In the genomic region with DNA sequence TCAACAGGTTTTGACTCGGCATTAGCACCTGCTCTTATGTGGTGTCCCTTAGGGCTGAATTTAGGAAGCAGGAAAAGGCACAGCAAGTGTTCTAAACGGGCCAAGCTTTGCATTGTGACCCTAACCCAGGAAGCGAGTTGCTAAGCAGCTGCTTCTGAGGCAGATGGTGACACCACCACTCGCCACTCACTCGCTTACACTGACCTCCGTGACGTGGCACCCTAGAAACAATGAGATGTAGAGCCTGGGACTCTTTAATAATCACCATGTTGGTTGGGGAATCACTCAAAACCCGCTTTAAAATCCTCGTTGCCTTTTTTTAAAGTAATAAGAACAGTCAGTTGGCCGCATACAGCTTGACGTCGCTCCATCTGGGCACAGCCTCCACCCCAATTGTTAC, we compare ENCODE assay signal across 18 mouse cellular contexts.
"Had no signal": no experiment of that assay in that cellular context is flagged by ENCODE, and none has a peak within 500 bp of the region (broad histone marks: within the 10 kb centered on the region; RNA-seq: fewer than 3 reads in every experiment).

No protein-coding gene starts in this region.

- DNase-seq: lung, adult 18-20 months; lung, embryonic 14.5 days; lung, postnatal 10 days; lung, postnatal 4 days; retina, postnatal 1 day; right cerebral cortex, adult 18-20 months; right cerebral cortex, postnatal 25 days; right cerebral cortex, postnatal 4 days; spleen, adult 18-20 months; thymus, adult 18-20 months; thymus, postnatal 14 days; thymus, postnatal 36 days had no signal

- H3K4me1 ChIP-seq: midbrain, embryonic 10.5 days; midbrain, embryonic 13.5 days; midbrain, embryonic 15.5 days; neural tube, embryonic 13.5 days; neural tube, embryonic 15.5 days had no signal

- H3K27me3 ChIP-seq: midbrain, embryonic 13.5 days; midbrain, embryonic 15.5 days; neural tube, embryonic 13.5 days; neural tube, embryonic 15.5 days had no signal

- ATAC-seq: midbrain, embryonic 13.5 days; midbrain, embryonic 15.5 days had no signal

- H3K4me2 ChIP-seq: lung, embryonic 14.5 days; midbrain, embryonic 13.5 days; midbrain, embryonic 15.5 days; neural tube, embryonic 13.5 days; neural tube, embryonic 15.5 days had no signal

- H3K4me3 ChIP-seq: midbrain, embryonic 10.5 days; midbrain, embryonic 13.5 days; midbrain, embryonic 15.5 days; myocyte; neural tube, embryonic 13.5 days; neural tube, embryonic 15.5 days had no signal

- H3K9ac ChIP-seq: lung, embryonic 14.5 days; midbrain, embryonic 13.5 days; midbrain, embryonic 15.5 days; neural tube, embryonic 13.5 days; neural tube, embryonic 15.5 days had no signal

- H3K27ac ChIP-seq: midbrain, embryonic 10.5 days; midbrain, embryonic 13.5 days; midbrain, embryonic 15.5 days; neural tube, embryonic 13.5 days; neural tube, embryonic 15.5 days had no signal

- H3K9me3 ChIP-seq: midbrain, embryonic 10.5 days; midbrain, embryonic 13.5 days; midbrain, embryonic 15.5 days; neural tube, embryonic 13.5 days; neural tube, embryonic 15.5 days had no signal
